Mouse (Mus musculus): Measurements from ENCODE around the gene Mrpl17. TPM values are rescaled to one million over a fixed set of nuclear protein-coding genes. Genes with fewer than 3 reads are reported as not detected.
"Not testable (repeated sequence)": the region's sequence is repeated elsewhere in the genome, so short reads cannot be mapped to it uniquely, and the experiment has no call there.

Gene Mrpl17
- polyA plus RNA-seq (2016; fragmentation: Nextera tagmentation; extraction: Ambion mirVana) = 344 and 348 TPM in 2 replicates

DNA sequence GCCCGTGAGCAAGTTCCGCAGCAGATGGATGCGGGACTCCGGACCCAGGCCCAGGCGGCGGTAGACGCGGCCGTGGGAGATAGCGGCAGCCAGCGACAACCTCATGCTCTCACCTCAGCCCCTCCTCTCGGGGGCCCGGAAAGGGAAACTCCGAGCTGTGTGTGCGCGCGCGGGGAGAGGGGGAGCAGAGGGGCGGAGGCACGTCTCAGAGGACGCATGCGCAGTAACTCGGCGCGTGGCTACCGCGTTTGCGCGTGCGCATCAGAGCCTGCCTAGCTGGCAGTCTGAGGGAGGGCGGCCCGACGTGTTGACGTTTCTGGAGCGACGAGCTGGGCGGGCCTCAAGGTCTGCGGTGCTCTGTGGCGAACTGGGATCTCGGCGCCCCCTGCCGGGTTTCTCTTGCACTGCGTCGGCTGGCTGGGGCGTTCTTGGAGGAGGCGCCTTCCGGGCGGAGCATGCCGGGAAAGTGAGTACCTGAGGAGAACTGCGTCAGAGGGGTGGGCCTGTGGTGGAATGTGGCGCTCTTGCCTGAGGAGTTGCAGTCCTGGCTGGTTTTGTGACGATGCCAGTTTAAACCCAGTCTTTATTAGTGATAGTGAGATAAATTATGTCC, at the start of gene Mrpl17:
Gene Mrpl17 (minus strand): TSS at position 223 of the 613 bp plus-strand sequence.
- peak within 1 kb of the TSS; percentile 82 for H3K4me3 ChIP-seq
- H3K36me3 ChIP-seq (replicated peaks) = peaks cover 32% of the 10 kb centered on the region
- peaks cover 15% of the 10 kb centered on the region for H3K4me1 ChIP-seq
- no peaks in the 10 kb centered on the region for H3K9me3 ChIP-seq
- under 1% methylated on average over 52 of the region's 52 CpGs for WGBS
- no peaks in the 10 kb centered on the region for H3K27me3 ChIP-seq (ENCODE audit: poor library complexity, severe bottlenecking)
- DNase-seq (ENCODE audit: extremely low spot score, low spot score) = peak; percentile 100
- peak within 1 kb of the TSS; percentile 96 for H3K27ac ChIP-seq

- not testable (repeated sequence) for H3K27me3 ChIP-seq (ENCODE audit: poor library complexity, severe bottlenecking); H3K4me1 ChIP-seq; H3K27ac ChIP-seq; H3K4me3 ChIP-seq; H3K9me3 ChIP-seq; DNase-seq (ENCODE audit: extremely low spot score, low spot score); H3K36me3 ChIP-seq (replicated peaks)
- WGBS = no CpG with 5 or more reads among the region's 2 CpGs
Measured at GRCm38 (mm10) chr7:105855718-105856560, 45.0 kb upstream of the Mrpl17 start.

DNA sequence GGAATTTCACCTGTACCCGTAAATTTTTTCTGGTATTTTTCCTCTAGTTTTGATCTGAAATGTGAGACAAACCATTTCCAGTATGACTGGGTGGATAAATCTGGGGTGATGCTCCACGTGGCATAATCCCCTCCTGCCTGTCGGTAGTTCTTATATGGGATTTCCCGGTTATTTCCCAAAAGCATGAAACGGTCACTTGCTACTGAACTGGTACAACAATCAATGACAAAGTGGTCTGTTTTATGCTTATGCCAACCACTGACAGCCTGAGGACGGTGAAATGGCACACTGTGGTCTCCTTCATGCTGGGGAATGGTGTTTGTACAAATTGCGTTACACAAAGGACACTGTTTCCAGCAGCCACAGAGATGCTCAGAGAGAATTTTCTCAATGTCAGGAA, 13.4 kb upstream of the Mrpl17 start:
- no peaks in the 10 kb centered on the region for H3K9me3 ChIP-seq
- no peaks in the 10 kb centered on the region for H3K27me3 ChIP-seq (ENCODE audit: poor library complexity, severe bottlenecking)
- H3K4me3 ChIP-seq = no peak overlapping the region
- no peak overlapping the region for H3K27ac ChIP-seq
- no peaks in the 10 kb centered on the region for H3K4me1 ChIP-seq
- no peak for DNase-seq (ENCODE audit: extremely low spot score, low spot score)
- no peaks in the 10 kb centered on the region for H3K36me3 ChIP-seq (replicated peaks)
- WGBS = 79% methylated on average over 7 of the region's 7 CpGs

GRCm38 (mm10) chr7:105818483-105818882, 7.6 kb upstream of the Mrpl17 start:
- DNase-seq (ENCODE audit: extremely low spot score, low spot score) = no peak
- Histone ChIP-seq H3K4me1 (no peaks in the 10 kb centered on the region), H3K9me3 (no peaks in the 10 kb centered on the region), H3K27ac (no peak overlapping the region), H3K27me3 (ENCODE audit: poor library complexity, severe bottlenecking) (no peaks in the 10 kb centered on the region), H3K4me3 (no peak overlapping the region), H3K36me3 (replicated peaks) (no peaks in the 10 kb centered on the region)
- 3% methylated on average over 1 of the region's 1 CpGs for WGBS

GRCm38 (mm10) chr7:105816736-105817135, 5.8 kb upstream of the Mrpl17 start:
- Histone ChIP-seq H3K27ac (no peak overlapping the region), H3K4me3 (no peak overlapping the region), H3K36me3 (replicated peaks) (no peaks in the 10 kb centered on the region), H3K27me3 (ENCODE audit: poor library complexity, severe bottlenecking) (no peaks in the 10 kb centered on the region), H3K9me3 (no peaks in the 10 kb centered on the region), H3K4me1 (no peaks in the 10 kb centered on the region)
- DNase-seq (ENCODE audit: extremely low spot score, low spot score) = no peak

GRCm38 (mm10) chr7:105813326-105813725, 2.4 kb upstream of the Mrpl17 start:
- WGBS = 81% methylated on average over 3 of the region's 3 CpGs
- no peak overlapping the region for H3K4me3 ChIP-seq
- peaks cover 15% of the 10 kb centered on the region for H3K4me1 ChIP-seq
- H3K27me3 ChIP-seq (ENCODE audit: poor library complexity, severe bottlenecking) = no peaks in the 10 kb centered on the region
- H3K9me3 ChIP-seq = no peaks in the 10 kb centered on the region
- peaks cover 16% of the 10 kb centered on the region for H3K36me3 ChIP-seq (replicated peaks)
- no peak for DNase-seq (ENCODE audit: extremely low spot score, low spot score)
- H3K27ac ChIP-seq = no peak overlapping the region

GRCm38 (mm10) chr7:105812566-105812965, 1.7 kb upstream of the Mrpl17 start:
- no peak for DNase-seq (ENCODE audit: extremely low spot score, low spot score)
- no peaks in the 10 kb centered on the region for H3K9me3 ChIP-seq
- H3K27me3 ChIP-seq (ENCODE audit: poor library complexity, severe bottlenecking) = no peaks in the 10 kb centered on the region
- H3K27ac ChIP-seq = no peak overlapping the region
- peaks cover 24% of the 10 kb centered on the region for H3K36me3 ChIP-seq (replicated peaks)
- 85% methylated on average over 3 of the region's 3 CpGs for WGBS
- H3K4me1 ChIP-seq = peaks cover 15% of the 10 kb centered on the region
- H3K4me3 ChIP-seq = no peak overlapping the region

DNA sequence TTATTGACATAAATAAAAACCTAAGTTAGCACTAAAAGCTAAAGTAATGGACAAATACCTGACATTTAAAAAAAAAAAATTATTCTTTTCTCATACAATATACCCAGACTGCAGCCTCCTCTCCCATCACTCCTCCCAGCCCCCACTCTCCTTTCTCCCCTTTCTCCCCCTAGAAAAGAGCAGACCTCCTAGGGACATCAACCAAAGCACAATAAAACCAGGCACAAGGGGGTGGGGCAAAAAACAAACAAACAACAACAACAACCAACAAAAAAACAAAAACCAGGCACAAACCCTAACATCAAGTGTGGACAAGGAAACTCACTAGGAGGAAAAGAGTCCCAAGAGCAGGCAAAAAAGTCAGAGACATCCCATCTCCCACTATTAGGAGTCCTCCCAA, 617 bp upstream of the Mrpl17 start:
- no peak for DNase-seq (ENCODE audit: extremely low spot score, low spot score)
- H3K9me3 ChIP-seq = no peaks in the 10 kb centered on the region
- no peaks in the 10 kb centered on the region for H3K27me3 ChIP-seq (ENCODE audit: poor library complexity, severe bottlenecking)
- peaks cover 15% of the 10 kb centered on the region for H3K4me1 ChIP-seq
- H3K36me3 ChIP-seq (replicated peaks) = peaks cover 32% of the 10 kb centered on the region
- H3K4me3 ChIP-seq = peak overlapping the region; percentile 82
- H3K27ac ChIP-seq = peak overlapping the region; percentile 96; the same call in 1 of the 2 replicates

GRCm38 (mm10) chr7:105810280-105810876, 521 bp downstream of the Mrpl17 start:
- Histone ChIP-seq H3K4me3 (peak overlapping the region; percentile 82), H3K27me3 (ENCODE audit: poor library complexity, severe bottlenecking) (no peaks in the 10 kb centered on the region), H3K4me1 (peaks cover 15% of the 10 kb centered on the region), H3K9me3 (no peaks in the 10 kb centered on the region), H3K36me3 (replicated peaks) (peaks cover 32% of the 10 kb centered on the region), H3K27ac (peak overlapping the region; percentile 96)
- 7% methylated on average over 37 of the region's 37 CpGs for WGBS
- DNase-seq (ENCODE audit: extremely low spot score, low spot score) = no peak

GRCm38 (mm10) chr7:105809836-105810235, 1.1 kb downstream of the Mrpl17 start:
- 90% methylated on average over 7 of the region's 7 CpGs for WGBS
- Histone ChIP-seq H3K4me1 (peaks cover 15% of the 10 kb centered on the region), H3K27ac (peak overlapping the region; percentile 96), H3K27me3 (ENCODE audit: poor library complexity, severe bottlenecking) (no peaks in the 10 kb centered on the region), H3K36me3 (replicated peaks) (peaks cover 32% of the 10 kb centered on the region), H3K9me3 (no peaks in the 10 kb centered on the region), H3K4me3 (peak overlapping the region; percentile 82)
- DNase-seq (ENCODE audit: extremely low spot score, low spot score) = no peak

GRCm38 (mm10) chr7:105808385-105808784, 2.5 kb downstream of the Mrpl17 start:
- H3K4me3 ChIP-seq = no peak overlapping the region
- WGBS = 91% methylated on average over 1 of the region's 1 CpGs
- H3K9me3 ChIP-seq = no peaks in the 10 kb centered on the region
- H3K4me1 ChIP-seq = peaks cover 15% of the 10 kb centered on the region
- no peak for DNase-seq (ENCODE audit: extremely low spot score, low spot score)
- no peak overlapping the region for H3K27ac ChIP-seq
- no peaks in the 10 kb centered on the region for H3K27me3 ChIP-seq (ENCODE audit: poor library complexity, severe bottlenecking)
- peaks cover 32% of the 10 kb centered on the region for H3K36me3 ChIP-seq (replicated peaks)

- Histone ChIP-seq H3K9me3 (no peaks in the 10 kb centered on the region), H3K27ac (no peak overlapping the region), H3K36me3 (replicated peaks) (peaks cover 32% of the 10 kb centered on the region), H3K27me3 (ENCODE audit: poor library complexity, severe bottlenecking) (no peaks in the 10 kb centered on the region), H3K4me3 (no peak overlapping the region), H3K4me1 (peaks cover 15% of the 10 kb centered on the region)
- WGBS = 73% methylated on average over 2 of the region's 2 CpGs
- no peak for DNase-seq (ENCODE audit: extremely low spot score, low spot score)
Measured at GRCm38 (mm10) chr7:105806716-105807115, 4.2 kb downstream of the Mrpl17 start.

GRCm38 (mm10) chr7:105806125-105806524, 4.8 kb downstream of the Mrpl17 start:
- no peaks in the 10 kb centered on the region for H3K27me3 ChIP-seq (ENCODE audit: poor library complexity, severe bottlenecking)
- H3K27ac ChIP-seq = no peak overlapping the region
- whole genome bisulfite sequencing = 76% methylated on average over 5 of the region's 5 CpGs
- DNase-seq (ENCODE audit: extremely low spot score, low spot score) = no peak
- no peak overlapping the region for H3K4me3 ChIP-seq
- H3K9me3 ChIP-seq = no peaks in the 10 kb centered on the region
- H3K4me1 ChIP-seq = peaks cover 13% of the 10 kb centered on the region
- peaks cover 32% of the 10 kb centered on the region for H3K36me3 ChIP-seq (replicated peaks)

Data from forebrain, embryonic 10.5 days (tissue).